Mouse (Mus musculus) heart, postnatal 10 days (tissue): ENCODE data around the gene Gnao1. TPM values are rescaled to one million over a fixed set of nuclear protein-coding genes. Genes with fewer than 3 reads are reported as not detected.

ENCODE experiments used
- DNase-seq, 2 experiments: peaks; one replicate each; pipeline ENCODE4 v3.0.0; 2021
- intact Hi-C: fragments of 180-260 bp; cut with DNase I; formaldehyde crosslinking; loops from one replicate; pipeline ENCODE4 v1.15.1; 2025
- total RNA-seq, 2 experiments: library from RNA; stranded (reverse); gene quantifications; 2 replicates each; pipeline ENCODE4 v1.2.3; 2021

Gene Gnao1
- 10 to 100 TPM; 18.5 to 28.1 TPM for total RNA-seq

DNA sequence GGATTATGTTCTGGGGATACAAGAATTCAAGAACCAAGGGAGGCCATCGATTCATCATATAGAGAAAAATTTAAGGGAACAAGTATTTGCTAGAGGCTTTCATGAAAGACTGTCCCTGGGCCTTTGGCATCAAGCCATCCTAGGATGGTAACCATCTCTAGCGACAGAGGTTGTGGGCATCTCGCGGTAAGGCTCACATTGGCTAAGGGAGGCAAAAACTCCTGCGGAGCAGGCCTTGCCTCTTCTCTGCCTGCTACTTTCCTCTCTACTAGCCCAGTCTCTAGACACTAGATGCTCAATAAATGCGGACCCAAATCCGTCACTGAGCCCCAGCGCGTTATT, at the start of gene Gnao1:
Gene Gnao1 (plus strand): TSS at position 281 of the 342 bp plus-strand sequence.
- no peak for DNase-seq
- intact Hi-C loops = loop anchor here (5.0 to 10.0 kb wide), 3 partner anchors 123 to 217 kb away; no protein-coding TSS in a partner anchor

DNA sequence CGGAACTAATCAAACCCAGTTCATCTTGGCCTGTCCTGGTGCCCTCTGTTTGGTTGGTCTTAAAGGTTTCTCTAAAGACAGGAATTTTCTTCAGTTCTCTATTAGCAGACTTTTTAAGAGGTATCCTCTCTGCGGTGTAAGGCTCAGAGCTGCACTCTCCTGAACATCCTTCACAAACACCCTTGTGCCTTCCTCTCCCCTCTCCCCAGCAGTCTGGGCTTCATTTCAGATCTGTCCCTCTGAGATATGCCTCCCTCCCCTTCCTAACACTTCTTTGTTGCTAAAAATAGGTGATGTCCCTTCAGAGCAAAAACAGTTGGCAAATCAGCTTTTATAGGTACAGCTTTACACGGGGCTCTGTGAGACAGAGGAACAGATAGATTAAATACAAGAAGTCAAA, 32.2 kb upstream of the Gnao1 start:
- peak; percentile 11 to 22 for DNase-seq
- intact Hi-C loops = no loop called here

DNA sequence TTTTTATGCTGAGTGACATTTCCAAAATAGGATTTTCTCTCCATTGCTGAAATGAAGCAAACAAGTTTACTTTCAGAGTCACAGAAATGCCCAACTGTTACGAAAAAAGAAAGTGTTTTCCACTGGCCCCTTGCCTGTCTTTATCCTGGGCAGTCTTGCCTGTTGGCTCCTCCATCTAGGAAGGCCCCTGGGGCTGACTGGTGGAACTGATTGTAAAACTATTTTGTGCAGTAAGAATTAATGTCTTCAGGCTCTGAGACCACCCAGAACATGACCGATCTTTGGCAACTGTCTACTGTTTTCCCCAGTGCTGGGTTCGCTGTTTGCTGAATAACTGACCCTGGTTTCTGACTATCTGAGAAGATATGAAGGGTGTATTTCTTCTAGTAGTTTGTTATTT, 540 bp upstream of the Gnao1 start:
- intact Hi-C loops = loop anchor here (10.0 kb wide), 1 partner anchor 144 kb away; no protein-coding TSS in a partner anchor
- DNase-seq = no peak

DNA sequence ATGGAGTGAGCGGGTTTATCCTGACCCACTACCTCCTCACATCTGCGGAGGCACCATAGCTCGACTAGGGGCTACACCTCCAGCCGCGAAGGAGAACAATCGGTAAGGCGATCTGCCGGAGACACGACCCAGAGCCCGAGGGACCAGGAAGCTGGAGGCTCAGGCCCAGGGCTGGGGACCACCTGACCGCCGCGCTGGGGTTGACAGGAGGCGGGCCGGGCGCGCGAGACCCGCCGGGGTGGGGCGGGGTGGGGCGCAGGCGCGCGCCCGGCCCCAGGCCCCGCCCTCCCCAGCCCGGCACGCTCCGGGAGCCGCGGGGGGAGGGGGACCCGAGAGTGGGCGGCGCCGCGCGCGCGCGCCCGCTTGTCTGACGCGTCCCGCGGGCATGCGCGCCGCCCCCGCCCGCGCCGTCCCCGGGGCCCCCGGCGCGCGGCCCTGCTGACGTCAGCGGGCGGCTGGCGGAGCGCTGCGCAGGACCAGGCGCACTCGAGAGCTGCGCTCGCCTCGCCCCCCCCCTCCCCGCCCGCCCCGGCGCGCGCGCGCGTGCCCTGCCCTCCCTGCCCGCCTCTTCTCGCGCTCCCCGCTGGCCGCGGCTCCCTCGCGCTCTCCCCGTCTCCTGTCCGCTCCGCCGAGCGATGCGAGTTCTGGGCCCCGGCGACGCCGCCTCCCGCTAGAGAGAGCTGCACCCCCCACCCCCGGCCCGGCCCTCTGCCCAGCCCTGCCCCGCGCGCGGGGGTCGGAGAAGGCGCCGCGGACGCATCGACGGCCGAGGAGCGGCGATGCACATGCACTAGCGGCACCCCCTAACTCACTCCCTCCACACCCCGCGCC, 477 bp downstream of the Gnao1 start:
- DNase-seq = peak; percentile 83 to 87
- intact Hi-C loops = loop anchor here (5.0 kb wide), 2 partner anchors 122 to 218 kb away; no protein-coding TSS in a partner anchor

DNA sequence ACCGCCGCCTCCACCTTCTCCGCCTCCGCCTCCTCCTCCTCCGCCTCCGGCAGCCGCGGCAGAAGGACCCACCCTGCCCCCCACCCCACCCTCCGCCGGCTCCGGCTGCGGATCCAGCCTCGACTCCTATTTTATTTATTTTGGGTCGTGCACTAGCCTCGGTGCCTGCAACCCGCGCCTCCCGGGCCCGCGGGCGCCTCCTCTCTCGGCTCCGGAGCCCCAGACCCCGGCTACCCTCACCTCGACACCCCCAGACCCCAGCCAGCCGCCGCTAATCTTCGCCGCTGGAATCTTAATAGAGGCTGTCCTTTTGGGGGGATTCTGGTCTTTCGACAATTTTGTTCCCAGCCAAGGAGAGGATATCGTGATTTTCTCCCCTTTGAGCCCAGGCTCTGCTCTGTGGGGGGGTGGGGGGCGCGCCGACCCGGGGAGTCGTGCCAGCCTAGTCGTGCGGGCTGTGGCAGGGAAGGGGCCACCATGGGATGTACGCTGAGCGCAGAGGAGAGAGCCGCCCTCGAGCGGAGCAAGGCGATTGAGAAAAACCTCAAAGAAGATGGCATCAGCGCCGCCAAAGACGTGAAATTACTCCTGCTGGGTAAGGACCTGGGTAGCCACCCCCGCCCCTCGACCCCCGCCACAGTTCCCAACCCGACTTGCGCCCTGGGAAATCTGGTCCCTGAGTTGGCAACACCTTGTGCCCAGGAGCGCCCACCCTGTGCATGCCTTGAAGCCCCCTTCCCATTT, 1.3 kb downstream of the Gnao1 start:
- DNase-seq = no peak
- intact Hi-C loops = loop anchor here (5.0 kb wide), 2 partner anchors 121 to 219 kb away; no protein-coding TSS in a partner anchor

DNA sequence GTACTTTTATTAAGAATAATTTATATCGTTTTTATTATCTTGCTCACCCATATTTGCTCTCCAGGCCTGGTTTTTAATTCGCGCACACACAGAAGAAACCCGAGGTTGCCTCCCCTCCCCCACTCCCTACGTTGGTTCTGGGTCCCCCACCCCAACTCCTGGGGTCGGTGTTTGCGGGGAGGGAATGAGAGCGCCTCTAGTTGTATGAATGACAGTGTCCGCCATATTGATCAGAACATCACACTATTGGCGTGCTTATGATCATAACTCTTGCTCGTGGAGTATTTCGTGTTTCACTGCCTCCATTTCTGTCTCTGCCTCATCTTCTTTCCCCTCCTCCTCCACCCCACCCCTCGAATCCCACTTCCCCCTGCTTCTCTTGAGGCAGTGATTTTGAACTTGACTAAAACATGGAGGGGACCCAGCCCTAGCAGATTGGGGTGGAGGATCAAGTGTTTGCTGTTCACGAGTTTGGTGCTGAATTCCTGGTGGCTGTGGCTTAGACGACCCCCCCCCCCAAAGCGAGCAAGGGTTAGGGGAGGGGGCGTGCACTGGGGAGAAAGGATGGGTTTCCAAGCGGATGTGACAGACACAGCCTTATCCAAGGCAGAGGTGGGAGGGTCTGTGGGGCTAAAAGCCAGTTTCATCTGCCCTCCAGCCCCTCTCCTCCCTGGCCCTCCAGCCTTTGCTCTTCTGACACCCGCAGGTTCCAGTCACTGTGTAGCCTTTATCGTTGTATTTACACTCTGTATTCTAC, 2.1 kb downstream of the Gnao1 start:
- intact Hi-C loops = loop anchor here (5.0 kb wide), 2 partner anchors 120 to 220 kb away; no protein-coding TSS in a partner anchor

DNA sequence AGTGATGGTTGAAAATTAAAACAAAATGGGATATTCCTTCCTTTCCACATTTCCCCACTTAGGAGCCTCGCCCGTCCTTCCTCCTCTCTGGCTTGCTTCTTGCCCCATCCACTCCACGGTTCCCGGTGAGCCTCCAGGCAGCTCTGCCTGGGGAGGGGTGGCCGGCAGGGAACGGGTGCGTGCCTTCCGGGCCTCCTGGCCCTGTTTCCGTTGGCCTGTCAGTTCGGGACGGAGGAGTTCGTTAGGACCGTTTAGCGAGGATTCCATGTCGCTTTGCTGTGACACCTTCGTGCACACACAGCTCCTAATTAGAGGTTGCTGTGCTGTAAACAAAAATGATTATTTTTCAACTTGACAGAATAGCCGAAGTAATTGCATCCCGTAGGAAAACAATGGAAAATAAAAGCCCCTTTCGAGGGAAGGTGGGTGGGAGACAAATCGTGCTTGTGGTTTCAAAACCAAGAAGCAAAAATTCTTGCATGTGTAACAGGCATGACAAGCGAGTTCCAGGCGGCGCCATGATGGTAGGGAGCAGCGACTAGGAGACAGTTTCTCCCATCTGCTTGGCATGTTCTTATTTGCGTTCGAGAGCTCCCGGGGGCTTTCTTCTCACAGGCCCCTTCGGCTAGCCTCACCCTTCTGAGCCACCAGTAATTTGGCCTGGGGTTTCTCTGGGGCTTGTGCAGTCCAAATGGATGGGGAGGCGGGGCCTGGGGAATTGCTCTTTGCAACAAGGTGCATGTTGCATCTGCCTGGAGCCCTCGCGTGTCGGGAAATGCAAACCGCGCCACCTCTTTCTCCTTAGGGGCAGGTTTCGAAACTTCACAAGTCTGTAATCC, 3.0 kb downstream of the Gnao1 start:
- no peak for DNase-seq
- intact Hi-C loops = loop anchor here (5.0 kb wide), 2 partner anchors 120 to 220 kb away; no protein-coding TSS in a partner anchor

More for the DNA sequence above, 2.1 kb downstream of the Gnao1 start:
- DNase-seq = no peak

DNA sequence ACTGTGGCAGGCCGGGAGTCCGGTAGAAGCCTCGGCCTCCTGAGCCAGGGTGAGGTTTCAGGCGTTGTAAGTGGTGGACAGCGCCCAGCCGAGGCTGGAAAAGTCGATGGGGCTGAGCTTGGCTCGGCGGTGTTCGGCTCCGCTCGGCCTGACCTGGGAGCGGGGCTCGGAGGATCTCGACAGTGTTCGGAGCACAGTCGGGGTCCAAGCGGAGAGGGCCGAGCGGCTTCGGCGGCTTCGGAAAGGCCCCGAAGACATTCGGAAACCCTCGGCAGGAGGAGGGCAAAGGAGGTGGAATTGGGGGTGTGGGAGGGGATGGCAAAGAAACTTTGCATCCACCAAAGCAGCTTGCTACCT, 3.6 kb downstream of the Gnao1 start:
- peak; percentile 93 for DNase-seq
- intact Hi-C loops = loop anchor here (5.0 kb wide), 2 partner anchors 119 to 221 kb away; no protein-coding TSS in a partner anchor

DNA sequence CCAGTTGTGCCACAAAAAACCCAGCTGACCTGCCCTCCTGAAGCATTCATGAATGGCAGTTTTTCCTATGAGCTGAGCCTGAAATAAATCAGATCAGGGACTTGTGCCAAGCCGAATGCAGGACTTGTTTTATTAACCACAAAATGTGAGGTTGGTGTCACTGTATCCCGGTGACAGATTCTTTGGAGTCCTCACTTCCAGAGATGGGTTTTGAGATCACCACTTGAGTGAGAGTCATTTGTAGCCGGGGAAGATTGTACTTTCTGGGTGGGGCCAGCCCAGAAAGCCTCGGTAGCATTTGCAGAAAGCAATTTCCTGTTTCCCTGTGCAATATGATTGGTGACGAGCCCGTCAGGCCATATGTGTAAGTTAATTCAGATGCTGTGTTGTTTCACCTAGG, 4.5 kb downstream of the Gnao1 start:
- intact Hi-C loops = loop anchor here (5.0 kb wide), 2 partner anchors 118 to 222 kb away; no protein-coding TSS in a partner anchor
- DNase-seq = no peak

DNA sequence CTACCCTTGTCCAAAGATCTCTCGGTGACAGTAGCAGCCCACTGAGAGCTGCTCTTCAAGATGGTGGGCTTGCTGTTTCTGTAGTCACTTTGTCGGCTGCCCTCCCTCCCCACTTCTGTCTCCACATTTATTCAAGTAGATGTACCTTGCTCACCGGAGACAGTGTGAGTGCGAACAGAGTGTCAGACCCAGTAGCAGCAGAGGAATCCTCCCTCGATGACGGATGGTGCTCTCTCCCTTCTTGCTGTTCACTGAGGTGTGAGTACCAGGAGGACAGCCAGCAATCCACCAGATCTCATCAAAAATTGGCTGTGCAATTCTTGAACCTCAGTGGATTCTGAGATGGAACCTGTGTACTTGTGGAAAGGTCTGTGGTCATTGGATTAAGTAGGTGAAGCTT, 6.5 kb downstream of the Gnao1 start:
- intact Hi-C loops = no loop called here
- DNase-seq = no peak

DNA sequence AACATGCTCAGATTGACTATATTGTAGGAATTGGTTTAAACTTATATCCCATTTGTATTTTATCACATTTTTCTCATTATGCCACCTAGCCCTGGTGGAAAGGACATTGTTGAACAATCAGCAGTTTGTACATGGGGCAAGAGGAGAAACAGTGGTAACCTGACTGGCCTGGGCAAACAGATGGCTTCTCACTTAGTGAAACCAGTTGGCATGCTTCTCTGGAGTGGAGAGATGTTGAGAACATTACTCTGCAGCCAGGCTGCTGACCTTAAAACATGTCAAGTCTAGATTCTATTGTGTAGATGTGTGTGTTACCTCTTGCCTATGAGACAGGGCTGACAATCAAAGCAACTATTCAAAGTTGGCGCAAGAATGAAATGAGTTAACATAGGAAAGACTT, 7.6 kb downstream of the Gnao1 start:
- intact Hi-C loops = no loop called here

DNA sequence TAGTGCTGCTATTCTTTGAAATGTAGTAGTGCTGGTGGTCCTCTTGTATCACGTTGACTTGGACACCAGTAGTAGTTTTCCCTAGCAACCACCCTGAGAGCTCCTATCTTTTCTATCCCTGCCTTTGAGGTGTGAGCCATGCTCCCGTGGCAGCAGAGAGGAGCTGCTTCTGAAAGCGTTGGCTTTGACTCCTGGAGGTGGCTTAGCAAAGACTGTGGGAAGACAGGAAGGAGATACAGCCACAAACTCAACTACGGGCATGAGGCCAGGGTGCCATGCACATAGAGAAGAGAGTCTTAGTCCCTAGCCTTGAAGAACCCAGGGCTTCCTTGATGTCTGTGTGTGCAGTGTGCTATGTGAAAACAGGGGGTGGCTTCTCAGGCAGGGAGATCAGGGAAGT, 10.2 kb downstream of the Gnao1 start:
- no peak for DNase-seq
- intact Hi-C loops = no loop called here

More for the DNA sequence above, 7.6 kb downstream of the Gnao1 start:
- no peak for DNase-seq

DNA sequence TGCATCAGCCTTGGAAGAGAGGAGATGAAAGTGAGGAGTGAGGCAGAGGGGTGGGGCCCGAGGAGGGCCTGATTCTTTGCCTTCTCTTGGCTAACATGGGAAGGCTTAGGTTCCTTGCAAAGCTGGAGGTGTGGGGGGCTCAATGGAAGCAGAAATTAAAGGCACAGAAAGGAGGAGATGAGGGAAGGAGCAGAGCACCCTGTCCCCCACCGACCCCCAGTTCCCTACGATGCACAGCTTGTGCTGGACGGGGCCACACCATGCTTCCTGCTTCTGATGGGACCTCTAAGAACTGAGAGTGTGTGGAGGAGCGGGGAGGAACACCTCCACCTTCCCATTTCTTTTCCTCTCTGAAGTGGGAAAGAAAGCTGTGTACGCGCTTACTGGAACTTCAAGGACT, 11.6 kb downstream of the Gnao1 start:
- no peak for DNase-seq
- intact Hi-C loops = no loop called here

DNA sequence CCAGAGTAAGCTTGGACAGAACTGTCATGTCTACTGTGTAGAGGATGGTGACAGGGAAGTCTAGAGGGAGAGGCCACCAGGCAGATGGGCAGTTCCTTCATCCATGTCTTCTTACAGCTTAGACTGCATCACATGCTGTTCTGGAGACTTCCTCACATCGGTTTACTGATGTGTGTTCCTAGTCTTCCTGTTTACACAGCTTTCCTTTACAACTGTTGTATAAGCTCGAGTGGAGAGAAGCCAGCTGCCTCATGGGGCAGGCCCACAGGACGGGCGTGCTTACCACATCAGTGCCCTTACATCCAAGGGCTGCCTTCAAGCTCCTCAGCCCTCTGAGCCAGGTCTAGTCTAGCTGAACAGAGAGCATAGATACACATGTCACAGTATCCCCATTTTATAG, 15.6 kb downstream of the Gnao1 start:
- DNase-seq = no peak
- intact Hi-C loops = no loop called here

DNA sequence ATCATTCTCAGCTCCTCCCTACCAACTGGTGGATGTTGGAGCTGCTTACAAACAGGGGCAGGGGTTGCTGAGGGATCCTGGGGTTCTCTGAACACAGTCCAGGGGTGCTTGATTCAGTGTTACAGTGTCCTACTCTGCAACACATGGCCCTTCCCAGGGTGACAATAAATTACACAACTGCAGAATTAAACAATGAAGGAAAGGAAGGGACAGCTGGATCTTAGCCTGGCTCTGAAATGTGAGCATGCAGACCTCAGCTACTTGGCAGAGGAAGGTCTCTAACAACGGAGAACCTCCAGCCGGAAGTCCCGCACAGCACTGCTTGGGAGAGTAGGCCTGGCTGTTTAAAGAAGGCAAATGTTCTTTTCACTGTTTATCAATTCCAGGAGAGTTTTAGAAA, 20.9 kb downstream of the Gnao1 start:
- peak; percentile 38 to 55 for DNase-seq
- intact Hi-C loops = no loop called here

DNA sequence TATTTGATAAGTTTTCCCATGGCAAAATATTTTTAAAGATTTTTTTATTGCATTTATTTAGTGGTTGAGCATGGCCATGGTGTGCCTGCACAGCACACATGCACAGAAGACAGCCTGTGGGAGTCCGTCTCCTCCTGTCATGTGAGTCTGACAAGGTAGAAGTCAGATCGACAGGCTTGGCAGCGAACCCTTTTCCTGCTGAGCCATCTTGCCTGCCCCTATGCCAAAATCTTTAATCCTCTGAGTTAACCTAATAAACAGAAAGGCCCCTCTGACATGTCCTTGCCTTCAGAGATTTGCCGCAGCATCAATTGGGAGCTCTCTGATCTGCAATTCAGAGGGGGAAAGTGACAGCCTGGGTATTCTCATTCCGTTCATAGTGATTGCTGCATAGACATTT, 26.0 kb downstream of the Gnao1 start:
- intact Hi-C loops = no loop called here
- no peak for DNase-seq

DNA sequence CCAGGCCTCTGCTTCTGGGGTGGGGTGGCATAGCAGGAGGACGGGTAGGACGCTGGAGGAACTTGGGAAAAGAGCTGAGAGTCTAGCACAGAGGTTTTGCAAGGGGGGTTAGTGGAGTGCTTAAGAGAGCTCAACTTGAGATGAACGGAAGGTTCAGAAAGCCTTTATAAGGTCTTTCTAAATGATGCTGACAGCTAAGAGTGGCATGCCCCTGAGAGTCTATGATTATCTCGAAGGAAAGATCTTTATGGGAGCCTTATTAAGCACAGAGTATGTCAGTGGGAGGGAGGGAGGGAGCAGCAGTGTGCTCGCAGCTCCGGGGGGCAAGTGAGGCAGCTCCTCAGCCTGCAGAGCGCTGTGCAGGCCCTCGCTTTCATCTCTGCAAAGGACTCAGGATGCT, 29.3 kb downstream of the Gnao1 start:
- no peak for DNase-seq
- intact Hi-C loops = no loop called here

DNA sequence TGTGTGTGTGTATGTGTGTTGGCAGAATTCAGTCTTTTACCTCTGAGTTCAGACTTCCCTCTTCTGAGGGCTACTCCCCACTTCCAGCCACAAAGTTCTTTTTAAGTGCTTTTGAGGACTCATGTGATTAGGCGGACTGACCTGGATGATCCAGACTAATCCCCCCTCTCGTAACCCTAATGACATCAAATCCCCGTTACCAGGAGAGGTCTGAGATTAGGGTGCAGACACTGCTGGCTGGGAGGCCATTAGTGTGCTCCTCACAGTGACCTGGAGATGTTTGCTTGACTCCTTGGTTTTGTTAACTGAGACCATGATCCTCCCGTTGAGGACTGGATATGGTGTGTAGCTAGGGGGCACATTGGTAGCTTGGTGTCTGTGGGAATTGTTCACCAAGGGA, 30.7 kb downstream of the Gnao1 start:
- intact Hi-C loops = loop anchor here (5.0 kb wide), 1 partner anchor 92 kb away; no protein-coding TSS in a partner anchor

DNA sequence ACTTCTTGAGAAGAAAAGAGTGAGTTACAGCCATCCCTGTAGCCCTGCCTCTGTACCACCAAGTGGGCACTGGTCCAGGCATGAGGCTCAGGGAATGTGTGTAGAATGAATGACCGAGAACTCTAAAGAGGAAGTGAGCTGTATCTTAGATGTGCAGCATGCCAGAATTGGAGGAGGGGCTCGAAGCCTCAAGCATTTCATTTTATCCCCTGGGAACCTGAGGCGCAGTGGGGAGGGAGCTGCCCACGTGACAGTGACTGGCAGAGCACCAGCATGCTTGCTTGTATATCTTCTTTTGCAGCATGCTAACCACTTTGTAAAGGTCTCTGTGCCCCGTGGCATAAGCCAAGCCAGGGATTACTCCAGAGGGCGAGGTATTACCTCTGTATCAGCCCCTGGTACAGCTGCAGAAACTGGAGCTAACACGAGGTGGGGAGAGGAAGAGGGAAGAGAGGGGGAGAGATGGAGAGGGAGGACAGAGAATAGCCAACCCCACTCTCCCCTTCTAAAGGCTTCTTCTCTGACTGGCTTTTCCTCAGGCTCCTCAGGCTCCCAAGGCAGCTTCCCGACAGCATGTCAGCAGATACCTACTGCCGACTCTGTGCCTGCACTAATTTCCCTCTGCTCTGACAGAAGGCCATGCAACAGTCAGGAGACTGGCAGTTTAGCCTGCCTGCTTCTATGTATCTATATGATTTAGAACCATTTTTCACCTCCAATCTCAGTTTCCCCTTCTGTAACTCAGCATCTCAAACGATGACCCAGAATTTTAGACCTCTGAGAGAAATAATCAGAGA, 31.4 kb downstream of the Gnao1 start:
- intact Hi-C loops = loop anchor here (5.0 kb wide), 1 partner anchor 91 kb away; no protein-coding TSS in a partner anchor

More for the DNA sequence above, 30.7 kb downstream of the Gnao1 start:
- no peak for DNase-seq

More for the DNA sequence above, 31.4 kb downstream of the Gnao1 start:
- peak; percentile 70 to 73 for DNase-seq
